Mouse (Mus musculus): ENCODE data around the gene Fyn. TPM values are rescaled to one million over a fixed set of nuclear protein-coding genes. Genes with fewer than 3 reads are reported as not detected.

The Fyn gene
- polyA plus RNA-seq, 1 experiment from 2014 or later, result 15.1 TPM

- H3K4me3 ChIP-seq, result no peak overlapping the region
- H3K9ac ChIP-seq, result no peak overlapping the region
- no peaks in the 10 kb centered on the region for H3K27me3 ChIP-seq (replicated peaks)
- peaks cover 33% of the 10 kb centered on the region for H3K4me1 ChIP-seq
- no peaks in the 10 kb centered on the region for H3K9me3 ChIP-seq (replicated peaks)
- 66% methylated on average over 11 of the region's 11 CpGs for WGBS (ENCODE audit: insufficient replicate concordance)
- H3K36me3 ChIP-seq, result peaks cover 9% of the 10 kb centered on the region
- no peak for ATAC-seq
- H3K4me2 ChIP-seq, result no peak overlapping the region
- no peak overlapping the region for H3K27ac ChIP-seq
Measured at GRCm38 (mm10) chr10:39486501-39487450, 118.1 kb downstream of the Fyn start.

- Histone ChIP-seq H3K27me3 (replicated peaks) (no peaks in the 10 kb centered on the region), H3K4me2 (no peak overlapping the region), H3K9ac (no peak overlapping the region), H3K9me3 (replicated peaks) (no peaks in the 10 kb centered on the region), H3K27ac (no peak overlapping the region), H3K36me3 (peaks cover 7% of the 10 kb centered on the region), H3K4me3 (no peak overlapping the region), H3K4me1 (peaks cover 33% of the 10 kb centered on the region)
- no peak for ATAC-seq
- 78% methylated on average over 14 of the region's 14 CpGs for WGBS (ENCODE audit: insufficient replicate concordance)
Measured at GRCm38 (mm10) chr10:39487740-39488415, 119.2 kb downstream of the Fyn start.

- Histone ChIP-seq H3K9me3 (replicated peaks) (no peaks in the 10 kb centered on the region), H3K9ac (no peak overlapping the region), H3K27me3 (replicated peaks) (no peaks in the 10 kb centered on the region), H3K4me1 (peaks cover 37% of the 10 kb centered on the region), H3K4me2 (no peak overlapping the region), H3K36me3 (peaks cover under 1% of the 10 kb centered on the region; the same call in 1 of the 2 replicates), H3K27ac (no peak overlapping the region), H3K4me3 (no peak overlapping the region)
- ATAC-seq, result no peak
- WGBS (ENCODE audit: insufficient replicate concordance), result 63% methylated on average over 3 of the region's 3 CpGs
Measured at GRCm38 (mm10) chr10:39488542-39488941, 119.9 kb downstream of the Fyn start.

- Histone ChIP-seq H3K27ac (no peak overlapping the region), H3K36me3 (no peaks in the 10 kb centered on the region), H3K27me3 (replicated peaks) (no peaks in the 10 kb centered on the region), H3K4me1 (peaks cover 37% of the 10 kb centered on the region), H3K9me3 (replicated peaks) (no peaks in the 10 kb centered on the region), H3K4me3 (no peak overlapping the region), H3K4me2 (no peak overlapping the region), H3K9ac (no peak overlapping the region)
- ATAC-seq, result no peak
- 74% methylated on average over 3 of the region's 3 CpGs for WGBS (ENCODE audit: insufficient replicate concordance)
Measured at GRCm38 (mm10) chr10:39488956-39489355, 120.3 kb downstream of the Fyn start.

- no peak for ATAC-seq
- Histone ChIP-seq H3K27ac (no peak overlapping the region), H3K4me1 (peaks cover 28% of the 10 kb centered on the region), H3K36me3 (no peaks in the 10 kb centered on the region), H3K9me3 (replicated peaks) (no peaks in the 10 kb centered on the region), H3K4me2 (no peak overlapping the region), H3K9ac (no peak overlapping the region), H3K27me3 (replicated peaks) (no peaks in the 10 kb centered on the region), H3K4me3 (no peak overlapping the region)
- 80% methylated on average over 9 of the region's 9 CpGs for WGBS (ENCODE audit: insufficient replicate concordance)
Measured at GRCm38 (mm10) chr10:39490349-39491121, 121.9 kb downstream of the Fyn start.

- Histone ChIP-seq H3K27me3 (replicated peaks) (no peaks in the 10 kb centered on the region), H3K9me3 (replicated peaks) (no peaks in the 10 kb centered on the region), H3K27ac (no peak overlapping the region), H3K4me3 (no peak overlapping the region), H3K9ac (no peak overlapping the region), H3K4me1 (peaks cover 21% of the 10 kb centered on the region), H3K36me3 (no peaks in the 10 kb centered on the region), H3K4me2 (no peak overlapping the region)
- no peak for ATAC-seq
- WGBS (ENCODE audit: insufficient replicate concordance), result 79% methylated on average over 6 of the region's 6 CpGs
Measured at GRCm38 (mm10) chr10:39492146-39492545, 123.5 kb downstream of the Fyn start.

- Histone ChIP-seq H3K9me3 (replicated peaks) (no peaks in the 10 kb centered on the region), H3K9ac (no peak overlapping the region), H3K27me3 (replicated peaks) (no peaks in the 10 kb centered on the region), H3K4me1 (peaks cover 15% of the 10 kb centered on the region; the same call in 1 of the 2 replicates), H3K4me2 (no peak overlapping the region), H3K27ac (no peak overlapping the region), H3K4me3 (no peak overlapping the region), H3K36me3 (no peaks in the 10 kb centered on the region)
- 88% methylated on average over 3 of the region's 3 CpGs for WGBS (ENCODE audit: insufficient replicate concordance)
- no peak for ATAC-seq
Measured at GRCm38 (mm10) chr10:39493007-39493406, 124.4 kb downstream of the Fyn start.

- Histone ChIP-seq H3K4me3 (no peak overlapping the region), H3K4me2 (no peak overlapping the region), H3K27ac (no peak overlapping the region), H3K27me3 (replicated peaks) (no peaks in the 10 kb centered on the region), H3K9ac (no peak overlapping the region), H3K4me1 (peaks cover 10% of the 10 kb centered on the region; the same call in 1 of the 2 replicates), H3K36me3 (no peaks in the 10 kb centered on the region), H3K9me3 (replicated peaks) (no peaks in the 10 kb centered on the region)
- ATAC-seq, result no peak
- 71% methylated on average over 7 of the region's 7 CpGs for WGBS (ENCODE audit: insufficient replicate concordance)
Measured at GRCm38 (mm10) chr10:39498641-39499040, 130.0 kb downstream of the Fyn start.

- no peak overlapping the region for H3K9ac ChIP-seq
- 68% methylated on average over 10 of the region's 10 CpGs for WGBS (ENCODE audit: insufficient replicate concordance)
- H3K27ac ChIP-seq, result no peak overlapping the region
Measured at GRCm38 (mm10) chr10:39501571-39501970, 132.9 kb downstream of the Fyn start.

GRCm38 (mm10) chr10:39501977-39502706 lies 133.5 kb downstream of the Fyn start:
- WGBS (ENCODE audit: insufficient replicate concordance), result 83% methylated on average over 13 of the region's 13 CpGs
- H3K27ac ChIP-seq, result no peak overlapping the region
- no peak overlapping the region for H3K4me3 ChIP-seq
- H3K9ac ChIP-seq, result no peak overlapping the region
- no peak for ATAC-seq
- H3K4me1 ChIP-seq, result peaks cover 10% of the 10 kb centered on the region; the same call in 1 of the 2 replicates
- H3K9me3 ChIP-seq (replicated peaks), result no peaks in the 10 kb centered on the region
- no peaks in the 10 kb centered on the region for H3K27me3 ChIP-seq (replicated peaks)
- H3K36me3 ChIP-seq, result no peaks in the 10 kb centered on the region
- H3K4me2 ChIP-seq, result no peak overlapping the region

More at GRCm38 (mm10) chr10:39501571-39501970, 132.9 kb downstream of the Fyn start:
- no peaks in the 10 kb centered on the region for H3K27me3 ChIP-seq (replicated peaks)
- H3K4me3 ChIP-seq, result no peak overlapping the region
- no peaks in the 10 kb centered on the region for H3K36me3 ChIP-seq
- ATAC-seq, result no peak
- H3K4me1 ChIP-seq, result peaks cover 10% of the 10 kb centered on the region; the same call in 1 of the 2 replicates
- no peaks in the 10 kb centered on the region for H3K9me3 ChIP-seq (replicated peaks)
- no peak overlapping the region for H3K4me2 ChIP-seq

- Histone ChIP-seq H3K9me3 (replicated peaks) (no peaks in the 10 kb centered on the region), H3K9ac (no peak overlapping the region), H3K27ac (no peak overlapping the region), H3K4me1 (peaks cover 15% of the 10 kb centered on the region), H3K36me3 (no peaks in the 10 kb centered on the region), H3K4me3 (no peak overlapping the region), H3K4me2 (no peak overlapping the region), H3K27me3 (replicated peaks) (no peaks in the 10 kb centered on the region)
- no peak for ATAC-seq
- whole genome bisulfite sequencing (ENCODE audit: insufficient replicate concordance), result 81% methylated on average over 5 of the region's 5 CpGs
Measured at GRCm38 (mm10) chr10:39503331-39503730, 134.7 kb downstream of the Fyn start.
